Mouse (Mus musculus) lung, postnatal 0 days (tissue): ENCODE data around the gene Agpat2. TPM values are rescaled to one million over a fixed set of nuclear protein-coding genes. Genes with fewer than 3 reads are reported as not detected.

Experiments used
- ATAC-seq: fragments of 200-750 bp; cut with Nextera tagmentation; 2 replicates; pipeline ENCODE4 v1.8.0; 2017; ENCODE audit warnings: moderate library complexity
- DNase-seq: peaks from one replicate; pipeline ENCODE4 v3.0.0-alpha.2; 2016; ENCODE audit warnings: low spot score
- H3K27ac ChIP-seq: fragments of 300-500 bp; sonication (generic); 2 replicates; pipeline ENCODE4 v1.5.1; 2014; ENCODE audit warnings: antibody characterized with exemption, mild to moderate bottlenecking, low read length, mixed read lengths
- H3K27me3 ChIP-seq: fragments of 300-500 bp; sonication (generic); replicated peaks from 2 replicates; pipeline ENCODE4 v1.6.1; 2014; ENCODE audit warnings: low read length, mixed read lengths; ENCODE audit not compliant: insufficient read depth
- H3K36me3 ChIP-seq: fragments of 300-500 bp; sonication (generic); 2 replicates; pipeline ENCODE4 v1.6.1; 2014; ENCODE audit warnings: low read length, mixed read lengths; ENCODE audit not compliant: insufficient read depth
- H3K4me1 ChIP-seq: fragments of 300-500 bp; sonication (generic); 2 replicates; pipeline ENCODE4 v1.6.1; 2014; ENCODE audit warnings: antibody characterized with exemption, low read depth, low read length, mixed read lengths; ENCODE audit not compliant: insufficient read depth
- H3K4me2 ChIP-seq: fragments of 300-500 bp; sonication (generic); replicated peaks from 2 replicates; pipeline ENCODE4 v1.6.1; 2014; ENCODE audit warnings: low read depth, mild to moderate bottlenecking, low read length, moderate library complexity, mixed read lengths
- H3K4me3 ChIP-seq: fragments of 300-500 bp; sonication (generic); 2 replicates; pipeline ENCODE4 v1.5.1; 2014; ENCODE audit warnings: low read depth, low read length
- H3K9ac ChIP-seq: fragments of 300-500 bp; sonication (generic); replicated peaks from 2 replicates; pipeline ENCODE4 v1.6.1; 2014; ENCODE audit warnings: low read depth, mild to moderate bottlenecking
- H3K9me3 ChIP-seq: fragments of 300-500 bp; sonication (generic); 2 replicates; pipeline ENCODE4 v1.6.1; 2016; ENCODE audit warnings: low read length, mixed read lengths
- CTCF ChIP-seq: IDR thresholded peaks from 2 replicates; pipeline ENCODE4 v1.5.1; 2016; ENCODE audit warnings: antibody characterized with exemption, mild to moderate bottlenecking
- EP300 ChIP-seq: IDR thresholded peaks from 2 replicates; pipeline ENCODE4 v1.6.1; 2016; ENCODE audit warnings: antibody characterized with exemption, mild to moderate bottlenecking, control low read depth
- WGBS: fragments of 180-500 bp; shearing (Covaris S2); extraction: QIAGEN DNeasy Blood & Tissue Kit; methylation state at CpG from one replicate; pipeline ENCODE4 v1.1.7; 2014; 5-methylcytosine and 5-hydroxymethylcytosine counted together
- polyA plus RNA-seq: library from polyadenylated mRNA; unstranded; fragments of >200 nt; fragmentation: Nextera tagmentation; extraction: Ambion mirVana; gene quantifications from 2 replicates; pipeline ENCODE4 v1.2.1, GENCODE M21; 2015

Gene Agpat2
- polyA plus RNA-seq, 1 experiment from 2014 or later: 72.8 TPM

GRCm38 (mm10) chr2:26600664-26601063 lies 3.6 kb downstream of the Agpat2 start:
- Histone ChIP-seq H3K4me1 (peaks cover 9% of the 10 kb centered on the region), H3K4me2 (no peak overlapping the region), H3K27ac (no peak overlapping the region), H3K4me3 (no peak overlapping the region), H3K27me3 (no peaks in the 10 kb centered on the region), H3K9ac (no peak overlapping the region), H3K36me3 (no peaks in the 10 kb centered on the region; the same call in 1 of the 2 replicates), H3K9me3 (no peaks in the 10 kb centered on the region)
- no peak for ATAC-seq
- DNase-seq: no peak
- TF ChIP-seq CTCF (no peak), EP300 (no peak)
- WGBS: 88% methylated on average over 2 of the region's 2 CpGs

- Histone ChIP-seq H3K27me3 (no peaks in the 10 kb centered on the region), H3K4me3 (no peak overlapping the region), H3K4me1 (peaks cover 9% of the 10 kb centered on the region), H3K9ac (no peak overlapping the region), H3K4me2 (no peak overlapping the region), H3K9me3 (no peaks in the 10 kb centered on the region), H3K36me3 (peaks cover 3% of the 10 kb centered on the region; the same call in 1 of the 2 replicates), H3K27ac (no peak overlapping the region)
- ATAC-seq (no peak), DNase-seq (peak; percentile 7)
- no peak for TF ChIP-seq CTCF
- no peak for TF ChIP-seq EP300
- WGBS: 82% methylated on average over 4 of the region's 4 CpGs
Measured at GRCm38 (mm10) chr2:26599965-26600364, 4.3 kb downstream of the Agpat2 start.

GRCm38 (mm10) chr2:26598462-26598861 lies 5.8 kb downstream of the Agpat2 start:
- TF ChIP-seq EP300 (no peak), CTCF (no peak)
- Histone ChIP-seq H3K4me3 (no peak overlapping the region), H3K4me2 (no peak overlapping the region), H3K4me1 (peaks cover 6% of the 10 kb centered on the region), H3K36me3 (peaks cover 11% of the 10 kb centered on the region; the same call in 1 of the 2 replicates), H3K27ac (no peak overlapping the region), H3K9me3 (no peaks in the 10 kb centered on the region), H3K9ac (no peak overlapping the region), H3K27me3 (no peaks in the 10 kb centered on the region)
- no peak for ATAC-seq
- WGBS: 67% methylated on average over 3 of the region's 3 CpGs
- DNase-seq: peak; percentile 21

DNA sequence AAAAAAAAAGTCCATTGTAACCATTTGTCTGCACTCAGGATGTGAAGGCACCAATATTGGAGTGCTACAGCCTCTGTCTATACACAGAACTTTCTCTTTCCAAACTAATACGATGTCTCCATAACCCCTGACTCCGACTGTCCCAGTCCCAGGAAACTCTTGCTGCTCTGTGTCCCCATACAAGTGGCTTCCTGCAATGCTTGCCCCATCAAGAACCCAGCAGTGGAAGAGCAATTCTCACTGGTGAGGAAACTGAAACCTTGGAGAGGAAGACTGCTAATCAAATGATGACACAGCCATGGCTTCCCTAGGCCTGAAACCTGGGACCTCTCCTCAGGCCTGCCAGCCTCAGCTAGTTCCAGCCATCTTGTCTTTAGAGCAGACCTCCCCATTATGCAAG lies 6.4 kb downstream of the Agpat2 start:
- ATAC-seq (no peak), DNase-seq (no peak)
- H3K4me2 ChIP-seq: no peak overlapping the region
- H3K9me3 ChIP-seq: no peaks in the 10 kb centered on the region
- no peak overlapping the region for H3K4me3 ChIP-seq
- no peak overlapping the region for H3K27ac ChIP-seq
- peaks cover 17% of the 10 kb centered on the region for H3K36me3 ChIP-seq
- no peak for TF ChIP-seq EP300
- TF ChIP-seq CTCF: no peak
- no peak overlapping the region for H3K9ac ChIP-seq
- H3K27me3 ChIP-seq: no peaks in the 10 kb centered on the region
- 76% methylated on average over 2 of the region's 2 CpGs for WGBS
- peaks cover 3% of the 10 kb centered on the region for H3K4me1 ChIP-seq

- ATAC-seq (no peak), DNase-seq (peak; percentile 11)
- Histone ChIP-seq H3K9me3 (no peaks in the 10 kb centered on the region), H3K4me3 (no peak overlapping the region), H3K9ac (no peak overlapping the region), H3K27ac (no peak overlapping the region), H3K27me3 (no peaks in the 10 kb centered on the region), H3K36me3 (peaks cover 27% of the 10 kb centered on the region), H3K4me2 (no peak overlapping the region), H3K4me1 (no peaks in the 10 kb centered on the region; the same call in 1 of the 2 replicates)
- TF ChIP-seq CTCF (no peak), EP300 (no peak)
- 92% methylated on average over 3 of the region's 3 CpGs for WGBS
Measured at GRCm38 (mm10) chr2:26596898-26597297, 7.3 kb downstream of the Agpat2 start.

DNA sequence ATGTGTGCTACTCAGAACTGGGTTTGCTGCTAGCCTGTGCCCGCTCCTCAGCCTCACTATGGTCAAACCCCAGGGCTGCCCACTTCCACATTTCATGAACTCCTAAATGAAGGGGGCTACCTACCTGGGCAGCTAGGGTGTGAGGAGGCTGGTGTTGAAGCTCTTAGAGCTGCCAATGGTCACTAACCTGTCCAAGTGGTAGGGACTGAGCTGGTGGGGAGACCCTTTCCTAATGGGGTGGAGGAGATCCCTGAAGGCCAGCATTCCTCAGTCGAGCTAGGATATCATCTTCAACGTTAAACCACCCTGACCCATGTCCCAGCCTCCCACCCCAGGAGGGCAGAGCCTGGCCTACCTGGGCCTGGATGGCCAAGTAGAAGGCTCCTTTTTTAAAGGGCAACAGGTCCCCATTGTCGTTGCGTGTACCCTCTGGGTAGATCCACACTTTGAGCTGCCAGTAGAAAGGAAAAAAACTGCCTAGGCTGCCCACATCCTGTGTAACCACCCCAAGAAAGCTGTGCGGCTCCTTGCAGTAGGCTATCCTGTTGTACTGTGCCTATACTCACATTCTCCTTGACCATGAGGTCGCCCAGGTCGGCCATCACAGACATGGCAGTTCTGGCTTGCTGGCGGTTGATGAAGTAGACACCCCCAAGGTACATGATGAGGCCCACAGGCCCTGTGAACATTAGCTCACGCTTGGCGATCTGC lies 8.3 kb downstream of the Agpat2 start:
- Histone ChIP-seq H3K9ac (no peak overlapping the region), H3K4me2 (no peak overlapping the region), H3K27me3 (no peaks in the 10 kb centered on the region), H3K4me1 (peaks cover 6% of the 10 kb centered on the region), H3K36me3 (peaks cover 28% of the 10 kb centered on the region), H3K4me3 (no peak overlapping the region), H3K9me3 (no peaks in the 10 kb centered on the region), H3K27ac (0 out of 2 replicates have a peak overlapping the region, but pooled peaks have one; percentile 0)
- ATAC-seq (peak; percentile 10), DNase-seq (no peak)
- TF ChIP-seq CTCF (no peak), EP300 (no peak)
- WGBS: 77% methylated on average over 11 of the region's 11 CpGs
